Mouse (Mus musculus) forelimb bud, embryonic 11.5 days (tissue): ENCODE results near the gene Sec14l4.
A peak's percentile ranks its signal among the peaks of the same experiment; 100 is the strongest.
"Not testable (repeated sequence)": the region's sequence is repeated elsewhere in the genome, so short reads cannot be mapped to it uniquely, and the experiment has no call there.

Source experiments
- DNase-seq: peaks from one replicate; pipeline ENCODE4 v3.0.0-alpha.2; 2012; ENCODE audit warnings: low read depth, low spot score

Sec14l4 gene

GRCm38 (mm10) chr11:4031126-4031941, at the start of gene Sec14l4:
Sec14l4 (plus strand) TSS chr11:4031462.
- DNase-seq = no peak

- DNase-seq = no peak
Measured at GRCm38 (mm10) chr11:3981536-3981935, 49.7 kb upstream of the Sec14l4 start.

GRCm38 (mm10) chr11:3982275-3983209, 48.7 kb upstream of the Sec14l4 start:
- DNase-seq = no peak

GRCm38 (mm10) chr11:3983291-3983862, 47.9 kb upstream of the Sec14l4 start, which contains the start of gene Gal3st1:
Gal3st1 (plus strand) TSS chr11:3983636.
- no peak for DNase-seq

- DNase-seq = no peak
Measured at GRCm38 (mm10) chr11:3983863-3984745, 47.2 kb upstream of the Sec14l4 start.

GRCm38 (mm10) chr11:3989748-3990147, 41.5 kb upstream of the Sec14l4 start:
- no peak for DNase-seq

GRCm38 (mm10) chr11:3993132-3993531, 38.1 kb upstream of the Sec14l4 start:
- DNase-seq = no peak

- DNase-seq = no peak
Measured at GRCm38 (mm10) chr11:3993914-3994313, 37.3 kb upstream of the Sec14l4 start.

- no peak for DNase-seq
Measured at GRCm38 (mm10) chr11:3995511-3995910, 35.8 kb upstream of the Sec14l4 start.

GRCm38 (mm10) chr11:3996840-3997239, 34.4 kb upstream of the Sec14l4 start:
- DNase-seq = no peak

- no peak for DNase-seq
Measured at GRCm38 (mm10) chr11:3997978-3998720, 33.1 kb upstream of the Sec14l4 start.

- peak; percentile 78 for DNase-seq
Measured at GRCm38 (mm10) chr11:3999547-3999946, 31.7 kb upstream of the Sec14l4 start.

- DNase-seq = peak; percentile 71
Measured at GRCm38 (mm10) chr11:4001603-4002002, 29.7 kb upstream of the Sec14l4 start.

- DNase-seq = no peak
Measured at GRCm38 (mm10) chr11:4005220-4005805, 25.9 kb upstream of the Sec14l4 start.

GRCm38 (mm10) chr11:4006462-4006861, 24.8 kb upstream of the Sec14l4 start:
- no peak for DNase-seq

GRCm38 (mm10) chr11:4012616-4013015, 18.6 kb upstream of the Sec14l4 start:
- DNase-seq = no peak

- DNase-seq = not testable (repeated sequence)
Measured at GRCm38 (mm10) chr11:4015796-4016195, 15.5 kb upstream of the Sec14l4 start.

GRCm38 (mm10) chr11:4022111-4022510, 9.2 kb upstream of the Sec14l4 start:
- not testable (repeated sequence) for DNase-seq

- DNase-seq = no peak
Measured at GRCm38 (mm10) chr11:4023321-4023720, 7.9 kb upstream of the Sec14l4 start.

- DNase-seq = no peak
Measured at GRCm38 (mm10) chr11:4027066-4027465, 4.2 kb upstream of the Sec14l4 start.
